In the genomic region with DNA sequence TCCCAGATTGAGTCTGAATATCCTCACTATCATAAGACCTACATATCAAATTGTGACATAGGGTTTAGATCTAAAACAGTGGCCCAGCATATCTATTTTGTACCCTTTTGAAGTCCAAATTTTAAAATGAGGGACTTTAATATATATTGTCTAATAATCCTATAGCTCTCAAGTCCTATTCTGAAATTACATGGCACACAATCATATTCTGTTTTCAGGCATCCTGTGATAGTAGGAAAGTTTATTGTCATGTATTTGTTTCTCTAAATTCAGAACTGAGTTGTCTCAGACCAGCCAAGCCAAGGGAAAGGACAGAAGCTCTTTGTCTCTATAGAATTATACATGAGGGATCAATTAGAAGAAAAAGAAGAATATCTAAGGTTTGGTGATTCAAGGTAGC, we compare ENCODE assay signal across 24 mouse cellular contexts. TPM values are rescaled to one million over a fixed set of nuclear protein-coding genes. Genes with fewer than 3 reads are reported as not detected.
DNase-seq lines count a peak whose midpoint lies in the region; TF ChIP-seq lines count a peak whose summit lies in the region.
"Had no signal": no experiment of that assay in that cellular context is flagged by ENCODE, and none has a peak within 500 bp of the region (broad histone marks: within the 10 kb centered on the region; RNA-seq: fewer than 3 reads in every experiment).

TSS of gene Olfr166 (plus strand) at position 301 of the 400 bp plus-strand sequence.

- H3K4me3 ChIP-seq in CH12.LX (replicated peaks in 1 of 3; ENCODE audit: low read depth in 2 of 3, low read length in 2 of 3, poor library complexity in 1 of 3): no peak within 1 kb of the TSS

- no peak within 1 kb of the TSS for H3K27ac ChIP-seq in CH12.LX (ENCODE audit: insufficient read depth, low read depth)

- in situ Hi-C loops in CH12.LX (cut with MboI; ENCODE audit: low pct_ligation_motif_present, low pct_unique_long_range_greater_than_20kb, low sequenced_read_pairs): no loop called here

- H3K9me3 ChIP-seq in CH12.LX (replicated peaks; ENCODE audit: low read length): no peaks in the 10 kb centered on the region
- H3K9me3 ChIP-seq: G1E had no signal

- no peak for TF ChIP-seq EP300 in CH12.LX (IDR thresholded peaks at IDR 0.05; ENCODE audit: low read length)

- no peak within 1 kb of the TSS for H3K9ac ChIP-seq in CH12.LX (ENCODE audit: insufficient read depth, low read depth)

- H3K36me3 ChIP-seq in CH12.LX (replicated peaks in 1 of 2; ENCODE audit: control insufficient read depth in 1 of 2, insufficient read depth in 1 of 2, low read length in 1 of 2): no peaks in the 10 kb centered on the region
- H3K36me3 ChIP-seq: G1E had no signal

- no peaks in the 10 kb centered on the region for H3K79me2 ChIP-seq in CH12.LX (replicated peaks; ENCODE audit: control insufficient read depth, extremely low read depth, insufficient read depth, poor library complexity, severe bottlenecking)

- DNase-seq in CH12.LX (ENCODE audit: extremely low read depth): no peak
- no peak for DNase-seq in kidney, postnatal 14 days
- DNase-seq: adrenal gland, adult 2 months; adrenal gland, adult 8-10 months; adrenal gland, postnatal 10 days; adrenal gland, postnatal 14 days; adrenal gland, postnatal 25 days; adrenal gland, postnatal 36 days; B cell, adult 2 months; cerebellum, adult 11 months; cerebellum, adult 11-12 months; cerebellum, adult 18-20 months; cerebellum, adult 2 months; cerebellum, adult 8-10 months had no signal

- TF ChIP-seq CTCF in CH12.LX (conservative IDR thresholded peaks at IDR 0.05 in 1 of 2, IDR thresholded peaks at IDR 0.05 in 1 of 2; ENCODE audit: low read depth in 2 of 2, low read length in 2 of 2): no peak

- no peak for TF ChIP-seq RAD21 in CH12.LX (IDR thresholded peaks at IDR 0.05; ENCODE audit: low read depth, low read length)

- H3K4me1 ChIP-seq in CH12.LX (ENCODE audit: control insufficient read depth in 1 of 2, insufficient read depth in 2 of 2): no peaks in the 10 kb centered on the region

- no peaks in the 10 kb centered on the region for H3K27me3 ChIP-seq in CH12.LX (replicated peaks)

- dilution Hi-C loops in CH12.LX (cut with MboI; ENCODE audit: extremely low pct_ligation_motif_present, extremely low pct_unique_long_range_greater_than_20kb, low sequenced_read_pairs): no loop called here

- TF ChIP-seq POLR2A in CH12.LX (IDR thresholded peaks at IDR 0.05; ENCODE audit: low read depth, low read length): no peak

- 0 out of 2 replicates have a peak within 1 kb of the TSS, but pooled peaks have one; percentile 36 for H3K4me2 ChIP-seq in CH12.LX (ENCODE audit: insufficient read depth, low read depth, poor library complexity, severe bottlenecking)

TF ChIP-seq in CH12.LX, 34 proteins besides CTCF, POLR2A, EP300 and RAD21:
- TF ChIP-seq CHD2 (IDR thresholded peaks at IDR 0.05; ENCODE audit: low read length) (no peak), RCOR1 (conservative IDR thresholded peaks at IDR 0.05; ENCODE audit: low read depth, low read length) (no peak), MEF2A (IDR thresholded peaks at IDR 0.05; ENCODE audit: borderline replicate concordance, low read depth, low read length) (no peak), MAFK (IDR thresholded peaks at IDR 0.05; ENCODE audit: insufficient replicate concordance, low read length) (no peak), ZMIZ1 (IDR thresholded peaks at IDR 0.05; ENCODE audit: low read depth, low read length) (no peak), KAT2A (IDR thresholded peaks at IDR 0.05; ENCODE audit: insufficient replicate concordance, low read length) (no peak), TBP (conservative IDR thresholded peaks at IDR 0.05; ENCODE audit: low read depth, low read length) (no peak), E2F4 (IDR thresholded peaks at IDR 0.05; ENCODE audit: insufficient replicate concordance, low read depth, low read length) (no peak), MXI1 (IDR thresholded peaks at IDR 0.05; ENCODE audit: low read depth, low read length) (no peak), USF1 (IDR thresholded peaks at IDR 0.05; ENCODE audit: low read depth, low read length) (no peak), USF2 (conservative IDR thresholded peaks at IDR 0.05; ENCODE audit: low read depth, low read length) (no peak), ELF1 (IDR thresholded peaks at IDR 0.05; ENCODE audit: low read depth, low read length) (no peak), NELFE (IDR thresholded peaks at IDR 0.05; ENCODE audit: low read depth, low read length) (no peak), ZC3H11A (IDR thresholded peaks at IDR 0.05; ENCODE audit: low read depth, low read length) (no peak), NRF1 (IDR thresholded peaks at IDR 0.05; ENCODE audit: low read depth, low read length) (no peak), IRF4 (IDR thresholded peaks at IDR 0.05; ENCODE audit: low read depth, low read length) (no peak), SMC3 (IDR thresholded peaks at IDR 0.05; ENCODE audit: low read depth, low read length) (no peak), JUND (conservative IDR thresholded peaks at IDR 0.05; ENCODE audit: low read depth, low read length) (no peak), ZNF384 (IDR thresholded peaks at IDR 0.05; ENCODE audit: low read depth, low read length) (no peak), BHLHE40 (IDR thresholded peaks at IDR 0.05; ENCODE audit: low read depth, low read length) (no peak)

RNA-seq across cellular contexts. Expression of gene Olfr166, which starts in this region (rescaled TPM):
- total RNA-seq in CH12.LX (2012; rRNA removed): 0.08 TPM in 2 replicates
- 0.07 TPM in 2 replicates for total RNA-seq in CH12.LX (2014; rRNA removed)
- polyA plus RNA-seq in CH12.LX (2012; ENCODE audit: insufficient read length, low read depth): 0.06 TPM in 1 of 2 replicates, not detected in the other
- total RNA-seq: adrenal gland, adult 18-20 months; adrenal gland, adult 2 months; adrenal gland, adult 8-10 months; adrenal gland, postnatal 10 days; adrenal gland, postnatal 14 days; adrenal gland, postnatal 25 days; adrenal gland, postnatal 36 days; adrenal gland, postnatal 4 days; ES-E14; MEL had no signal
- polyA plus RNA-seq: activated CD4-positive, CD25-positive, alpha-beta regulatory T cell, adult 4 months; adrenal gland, adult 2 months; brain, embryonic 14.5 days; C2C12; CD4-positive, CD25-positive, alpha-beta regulatory T cell, adult 4 months; cerebellum, adult 2 months; G1E; Patski had no signal
